Mouse (Mus musculus) c-Kit-negative CD71-positive TER-119-positive erythroid progenitor cells, embryonic 14.5 days (primary cell): ENCODE data around the gene Armh3.
A peak's percentile ranks its signal among the peaks of the same experiment; 100 is the strongest.
"Not testable (repeated sequence)": the region's sequence is repeated elsewhere in the genome, so short reads cannot be mapped to it uniquely, and the experiment has no call there.

ENCODE experiments used
- DNase-seq: peaks from one replicate; pipeline ENCODE4 v3.0.0-alpha.2; 2013; ENCODE audit warnings: low read depth, low spot score

The Armh3 gene

DNA sequence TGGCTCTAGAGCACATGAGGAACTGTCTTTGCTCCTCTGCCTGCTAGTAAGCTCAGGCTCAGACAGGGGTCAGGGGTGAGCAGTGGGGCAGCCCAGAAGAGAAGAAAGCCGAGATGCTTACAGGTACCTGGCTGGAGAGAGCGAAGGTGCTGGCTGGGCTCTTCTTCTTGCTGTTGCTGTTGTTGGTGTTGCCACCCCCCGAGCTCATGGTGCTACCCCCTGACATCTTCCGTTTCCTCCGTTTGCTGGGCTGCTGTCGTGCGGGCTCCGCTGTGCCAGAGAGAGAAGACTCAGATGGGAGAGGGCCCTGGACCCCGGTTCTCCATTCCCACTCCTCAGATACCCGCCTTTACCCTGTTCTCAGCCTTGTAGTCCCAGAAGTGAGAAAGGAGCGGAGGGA lies 35.6 kb upstream of the Armh3 start:
- no peak for DNase-seq

DNA sequence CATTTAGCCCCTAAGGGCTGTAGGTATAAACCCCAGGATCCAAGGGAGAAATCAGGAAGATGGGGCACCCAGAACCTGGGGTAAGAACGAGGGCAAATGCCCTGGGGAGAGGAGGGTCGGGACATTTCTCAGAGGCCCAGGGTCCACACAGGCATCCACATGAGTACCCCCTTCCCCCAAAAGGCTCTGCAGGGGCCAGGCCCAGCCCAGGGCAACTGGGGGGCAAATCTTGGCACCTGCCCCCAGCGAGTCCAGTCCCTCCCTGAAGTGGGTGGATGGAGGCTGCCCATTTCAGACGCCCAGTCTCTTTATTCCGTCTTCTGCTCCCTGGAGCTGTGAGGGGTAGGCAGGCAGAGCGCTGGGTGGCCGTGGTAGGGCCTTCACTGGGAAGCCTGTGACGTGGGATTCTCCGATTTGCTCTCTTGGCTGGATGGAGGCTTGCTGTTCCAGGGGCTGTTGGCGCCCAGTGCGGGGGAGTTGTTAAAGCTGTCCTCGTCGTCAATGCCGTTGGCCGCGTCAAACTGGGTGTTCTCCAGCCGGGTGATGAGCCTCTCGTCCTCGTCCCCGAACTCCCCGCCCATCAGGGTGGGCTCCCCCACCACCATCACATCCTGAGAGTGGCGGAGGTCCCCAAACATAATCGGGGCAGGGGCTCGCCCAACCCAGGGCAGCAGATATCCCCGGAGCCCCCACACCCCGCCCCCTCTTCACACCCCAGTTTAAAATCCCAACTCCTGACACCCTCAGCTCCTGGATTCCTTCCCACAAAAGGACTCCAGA lies 34.6 kb upstream of the Armh3 start:
- DNase-seq = no peak

DNA sequence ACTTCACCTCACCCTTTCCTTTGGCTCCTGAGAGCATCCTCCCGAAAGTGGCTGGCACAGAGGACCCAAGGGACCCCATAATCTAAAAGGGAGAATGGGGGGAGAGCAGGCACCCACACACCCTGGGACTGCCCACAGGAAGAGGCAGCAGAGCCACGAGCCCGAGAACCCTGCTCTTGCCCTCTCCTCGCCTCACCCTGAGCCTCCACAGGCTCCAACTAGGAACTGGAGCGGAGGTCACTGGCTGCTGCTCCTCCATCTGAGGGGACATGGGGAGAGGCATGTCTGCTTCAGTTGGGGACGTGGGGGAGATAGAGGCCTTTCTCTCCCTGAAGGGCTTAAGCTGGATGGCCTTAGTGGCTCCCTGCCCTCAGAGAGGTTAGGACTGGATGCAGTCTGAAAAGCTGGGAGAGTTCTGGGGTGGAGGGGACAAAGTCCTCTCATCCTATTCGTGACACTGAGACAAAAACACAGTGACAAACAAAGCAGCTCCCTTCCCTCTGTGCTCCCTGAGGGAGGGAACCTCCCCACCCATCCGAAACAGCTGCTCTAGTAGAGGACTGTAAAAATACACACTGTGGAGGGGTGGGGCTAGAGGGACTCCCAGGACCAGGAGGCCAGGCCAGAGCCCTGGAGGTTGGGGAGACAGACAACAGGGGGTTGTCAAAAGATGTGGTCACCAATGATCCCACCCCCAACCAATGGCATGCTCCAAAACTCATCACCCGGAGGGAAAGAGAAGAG lies 33.6 kb upstream of the Armh3 start:
- no peak for DNase-seq

DNA sequence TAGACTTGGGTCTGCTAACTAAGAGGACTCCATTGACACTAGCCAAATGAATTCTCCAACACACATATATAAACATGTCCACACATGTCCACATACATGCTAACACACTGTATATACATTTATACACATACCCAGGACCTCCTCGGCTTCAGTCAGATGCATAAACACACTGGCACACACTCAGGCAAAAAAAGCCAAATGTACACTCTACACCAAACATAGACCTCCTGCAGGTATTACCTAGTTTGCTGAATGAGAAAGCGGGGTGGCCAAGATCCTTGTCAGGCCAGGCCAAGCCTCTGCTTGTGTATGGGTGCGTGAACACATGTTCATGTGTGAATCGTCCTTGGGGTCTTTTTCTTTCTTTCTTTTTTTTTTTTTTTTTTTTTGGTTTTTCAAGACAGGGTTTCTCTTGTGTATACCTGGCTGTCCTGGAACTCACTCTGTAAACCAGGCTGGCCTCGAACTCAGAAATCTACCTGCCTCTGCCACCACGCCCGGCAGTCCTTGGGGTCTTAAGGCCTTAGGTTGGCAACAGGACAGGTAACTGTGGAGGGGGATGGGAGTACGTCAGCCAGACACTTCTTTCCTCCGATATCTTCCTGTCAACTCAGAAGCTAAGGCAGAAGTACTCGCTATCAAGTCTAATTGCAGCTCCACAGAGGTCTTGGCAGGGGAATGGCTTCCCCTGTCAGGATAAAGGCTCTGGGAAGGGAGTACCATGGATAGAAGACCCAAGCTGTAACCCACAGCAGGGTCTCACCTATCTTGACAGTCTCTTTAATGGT lies 32.1 kb upstream of the Armh3 start:
- DNase-seq = no peak

DNA sequence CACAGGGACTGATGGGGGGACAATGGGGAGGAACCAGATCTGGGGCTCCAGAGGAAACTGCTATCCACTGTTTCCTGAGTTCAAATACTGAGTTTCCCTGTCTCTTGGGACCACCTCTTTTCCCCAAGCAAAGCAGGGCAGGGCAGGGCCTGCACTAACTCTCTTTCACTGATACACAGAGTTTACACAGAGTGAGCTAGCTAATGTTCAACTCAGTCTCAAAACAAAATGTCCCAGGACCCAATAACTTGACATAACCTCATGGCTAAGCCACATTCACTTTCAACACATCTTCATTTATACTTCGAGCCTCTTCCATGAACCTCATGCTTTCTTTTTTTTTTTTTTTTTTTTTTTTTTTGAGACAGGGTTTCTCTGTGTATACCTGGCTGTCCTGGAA lies 31.4 kb upstream of the Armh3 start:
- DNase-seq = no peak

DNA sequence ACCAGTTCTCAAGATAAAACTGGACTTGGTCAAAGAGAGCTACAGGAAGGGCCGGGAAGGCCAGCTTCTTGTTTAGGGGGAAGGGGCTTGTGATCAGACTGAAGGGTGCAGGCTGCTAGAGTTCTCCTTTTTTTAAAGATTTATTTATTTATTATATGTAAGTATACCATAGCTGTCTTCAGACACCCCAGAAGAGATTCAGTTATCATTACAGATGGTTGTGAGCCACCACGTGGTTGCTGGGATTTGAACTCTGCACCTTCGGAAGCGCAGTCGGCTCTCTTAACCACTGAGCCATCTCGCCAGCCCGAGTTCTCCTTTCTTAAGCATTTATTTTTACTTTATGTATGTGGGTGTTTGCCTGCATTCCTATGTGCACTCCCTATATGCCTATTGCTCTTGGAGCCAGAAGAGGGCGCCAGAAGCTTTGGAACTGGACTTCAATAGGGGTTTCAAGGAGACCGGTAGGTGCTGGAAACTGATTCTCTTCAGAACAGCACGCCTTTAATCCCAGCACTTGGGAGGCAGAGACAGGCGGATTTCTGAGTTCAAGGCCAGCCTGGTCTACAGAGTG lies 30.5 kb upstream of the Armh3 start:
- no peak for DNase-seq

DNA sequence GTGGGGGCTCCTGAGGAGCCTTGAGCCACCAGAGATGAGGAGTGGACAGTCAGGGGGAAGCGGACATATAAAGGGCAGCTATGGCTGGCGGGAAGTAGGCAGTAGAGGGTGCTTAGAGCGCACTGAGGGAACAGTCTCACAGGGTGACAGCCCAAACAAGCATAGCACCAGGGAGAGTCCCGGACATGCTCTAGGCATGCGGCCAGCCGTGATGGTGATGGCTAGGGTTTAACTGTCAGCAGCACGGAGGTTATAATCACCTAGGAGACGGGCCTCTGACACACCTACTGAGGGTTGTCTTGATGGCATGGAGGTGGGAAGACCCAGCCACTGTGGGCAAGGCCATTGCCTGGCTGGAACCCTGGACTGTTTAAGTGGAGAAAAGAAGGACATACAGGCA lies 28.3 kb upstream of the Armh3 start:
- no peak for DNase-seq

DNA sequence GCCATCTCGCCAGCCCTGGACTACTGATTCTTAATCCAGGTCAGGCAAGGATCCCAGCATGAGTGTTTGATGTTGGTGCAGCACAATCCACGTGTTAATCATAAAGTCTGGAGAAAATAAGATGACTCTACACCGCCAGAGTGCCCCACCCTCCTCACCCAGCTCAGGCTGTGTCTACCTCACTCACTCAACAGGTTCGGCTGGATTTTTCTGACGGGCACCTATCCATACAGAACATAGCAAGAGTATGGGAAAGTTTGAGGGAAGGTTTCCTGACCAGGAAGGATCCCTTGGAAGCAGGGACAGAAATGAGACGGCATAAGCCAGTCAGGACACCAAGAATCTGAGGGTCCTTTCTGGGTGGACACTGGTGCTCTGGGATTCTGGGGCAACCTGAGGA lies 26.7 kb upstream of the Armh3 start:
- no peak for DNase-seq

DNA sequence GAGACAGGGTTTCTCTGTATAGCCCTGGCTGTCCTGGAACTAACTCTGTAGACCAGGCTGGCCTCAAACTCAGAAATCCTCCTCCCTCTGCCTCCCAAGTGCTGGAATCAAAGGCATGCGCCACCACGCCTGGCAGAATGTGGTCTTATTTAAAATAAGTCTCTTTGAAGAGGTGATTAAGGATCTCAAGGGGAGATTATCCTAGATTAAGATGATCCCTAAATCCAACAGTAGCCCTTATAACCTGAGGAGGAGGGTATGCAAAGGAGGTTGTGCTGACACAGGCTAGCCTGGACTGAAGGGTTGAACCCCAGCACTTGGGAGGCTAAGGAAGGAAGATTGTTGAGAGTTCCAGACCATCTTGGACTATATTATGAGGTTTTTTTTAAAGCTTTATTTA lies 17.7 kb upstream of the Armh3 start:
- DNase-seq = no peak

DNA sequence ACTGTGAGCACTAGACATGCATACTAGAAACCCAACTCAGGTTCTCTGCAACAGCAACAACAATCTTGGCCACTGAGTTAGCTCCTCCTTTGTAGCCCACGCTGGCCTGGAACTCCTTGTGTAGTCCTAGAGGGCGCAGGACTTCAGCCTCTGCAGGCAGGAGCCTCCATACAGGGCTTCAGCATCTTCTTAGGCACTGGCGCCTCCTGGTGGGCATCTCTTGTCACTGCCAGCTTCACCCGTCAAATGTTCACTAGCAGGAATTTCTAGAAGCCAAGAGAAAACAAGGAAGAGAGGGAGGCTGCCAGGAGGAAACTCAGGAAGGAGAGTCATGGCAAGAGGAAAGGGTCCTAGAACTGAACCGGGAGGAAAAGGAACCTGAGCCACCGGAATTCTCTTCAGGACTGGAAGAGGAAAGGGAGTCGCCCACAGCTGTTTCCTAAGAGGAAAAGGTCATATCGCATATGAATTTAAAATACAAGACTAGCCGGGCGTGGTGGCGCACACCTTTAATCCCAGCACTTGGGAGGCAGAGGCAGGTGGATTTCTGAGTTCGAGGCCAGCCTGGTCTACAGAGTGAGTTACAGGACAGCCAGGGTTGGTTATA lies 16.4 kb upstream of the Armh3 start:
- peak; percentile 66 for DNase-seq

DNA sequence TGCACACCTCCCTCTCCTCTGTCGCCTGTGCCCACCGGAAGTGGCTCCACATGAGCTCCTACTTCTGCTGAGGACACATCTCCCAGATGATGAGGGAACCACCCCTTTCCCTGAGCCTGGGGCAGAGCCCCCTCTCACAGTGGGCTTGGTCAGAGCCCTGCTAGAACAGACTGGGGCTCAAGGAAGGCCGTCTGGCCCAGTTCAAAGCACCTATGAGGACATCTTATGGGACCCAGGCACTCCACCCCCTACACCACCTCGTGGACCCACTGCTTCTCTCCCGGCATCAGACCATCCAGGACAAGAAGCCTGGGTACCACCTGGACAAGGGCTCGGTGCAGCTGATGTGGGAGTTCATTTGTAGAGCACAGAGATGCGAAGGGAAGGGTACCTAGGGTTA lies 7.4 kb upstream of the Armh3 start:
- no peak for DNase-seq

DNA sequence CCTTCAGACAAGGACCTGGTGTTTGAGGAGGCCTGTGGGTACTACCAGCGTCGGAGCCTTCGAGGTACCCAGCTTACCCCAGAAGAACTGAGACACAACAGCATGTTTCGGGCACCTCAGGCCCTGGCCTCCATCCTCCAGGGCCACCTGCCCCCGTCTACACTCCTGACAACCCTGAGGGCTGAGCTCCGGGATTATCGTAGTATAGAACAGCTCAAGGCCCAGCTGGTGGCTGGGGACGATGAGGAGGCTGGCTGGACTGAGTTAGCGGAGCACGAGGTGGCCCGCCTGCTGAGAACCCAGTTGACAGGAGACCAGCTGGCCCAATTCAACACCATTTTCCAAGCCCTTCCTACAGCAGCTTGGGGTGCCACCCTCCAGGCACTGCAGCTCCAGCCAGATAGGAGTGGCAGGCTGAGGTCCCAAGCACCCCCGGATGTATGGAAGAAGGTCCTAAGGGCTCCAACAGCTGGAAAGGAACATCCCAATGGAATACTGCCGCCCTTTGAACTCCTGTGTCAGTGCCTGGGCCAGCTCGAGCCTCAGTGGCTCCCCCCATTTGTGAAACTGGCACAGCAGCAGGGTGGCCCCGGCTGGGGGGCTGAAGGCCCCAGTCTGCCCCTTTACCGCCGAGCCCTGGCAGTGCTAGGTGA lies 6.7 kb upstream of the Armh3 start:
- no peak for DNase-seq

DNA sequence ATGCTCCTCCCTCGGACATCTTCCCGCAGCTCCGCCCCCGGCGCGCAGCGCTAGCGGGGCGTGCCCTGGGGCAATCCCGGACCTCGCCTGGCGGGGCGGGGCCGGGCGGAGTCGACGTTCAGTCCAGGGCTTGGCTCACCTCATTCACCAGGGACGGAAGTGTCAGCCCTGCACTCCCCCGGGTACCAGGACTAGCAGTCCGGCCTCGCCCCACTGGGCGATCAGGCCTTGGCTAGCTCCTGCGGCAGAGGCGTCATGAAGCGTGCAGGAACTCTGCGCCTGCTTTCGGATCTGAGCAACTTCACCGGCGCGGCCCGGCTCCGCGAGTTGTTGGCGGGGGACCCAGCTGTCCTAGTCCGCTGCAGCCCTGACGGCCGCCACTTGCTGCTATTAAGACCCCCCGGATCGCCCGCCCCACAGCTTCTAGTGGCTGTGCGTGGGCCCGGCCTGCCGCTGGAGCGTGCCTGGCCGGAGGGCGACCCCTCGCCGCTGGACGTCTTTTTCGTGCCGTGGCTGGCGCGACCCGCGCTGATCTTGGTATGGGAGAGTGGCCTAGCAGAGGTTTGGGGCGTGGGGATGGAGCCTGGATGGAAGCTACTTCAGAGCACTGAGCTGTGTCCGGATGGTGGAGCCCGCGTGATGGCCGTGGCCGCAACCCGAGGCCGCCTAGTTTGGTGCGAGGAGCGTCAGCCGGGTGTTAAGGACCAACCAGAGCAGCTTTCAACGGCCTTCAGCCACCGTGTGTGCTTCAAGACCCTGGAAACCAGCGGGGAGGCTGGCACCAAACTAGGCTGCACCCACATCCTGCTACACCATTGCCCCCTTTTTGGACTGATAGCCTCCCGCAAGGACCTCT lies 5.3 kb upstream of the Armh3 start, which contains the start of gene Hps6:
Hps6 (plus strand) TSS at position 138 of the 856 bp plus-strand sequence.
- peak; percentile 72 for DNase-seq

DNA sequence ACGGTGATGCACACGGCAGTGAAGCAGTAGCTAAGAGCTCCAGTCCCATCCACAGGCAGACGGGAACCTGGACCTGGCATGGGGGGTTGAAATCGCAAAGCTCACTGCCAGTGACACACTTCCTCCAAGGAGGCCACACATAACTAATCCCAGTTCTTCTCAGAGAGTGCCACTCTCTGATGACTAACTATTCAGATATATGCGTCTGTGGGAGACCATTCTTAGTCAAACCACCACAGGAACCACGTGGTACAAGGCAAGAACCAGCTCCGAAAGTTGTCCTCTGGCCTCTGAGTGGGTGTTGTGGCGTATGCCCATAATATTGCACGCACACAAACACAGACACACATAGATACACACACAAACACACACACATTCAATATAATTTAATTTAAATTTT lies 4.0 kb upstream of the Armh3 start:
- no peak for DNase-seq

DNA sequence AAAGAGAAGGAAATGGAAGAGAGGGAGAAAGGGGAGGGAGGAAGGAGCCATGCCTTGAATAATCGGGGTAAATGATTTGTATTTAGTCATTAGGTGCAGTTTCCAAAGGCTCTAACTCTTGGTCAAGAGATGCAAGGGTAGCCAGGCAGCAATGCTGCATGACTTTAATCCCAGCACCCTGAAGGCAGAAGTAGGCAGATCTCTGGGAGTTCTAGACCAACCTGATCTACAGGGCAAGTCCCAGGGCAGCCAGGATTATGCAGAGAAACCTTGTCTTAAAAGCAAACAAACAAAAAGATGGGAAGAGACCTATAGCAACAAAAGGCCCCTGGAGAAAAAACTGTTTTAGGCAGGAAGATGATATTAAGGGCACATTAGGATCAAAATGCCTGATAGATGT lies 1.1 kb upstream of the Armh3 start:
- DNase-seq = no peak

DNA sequence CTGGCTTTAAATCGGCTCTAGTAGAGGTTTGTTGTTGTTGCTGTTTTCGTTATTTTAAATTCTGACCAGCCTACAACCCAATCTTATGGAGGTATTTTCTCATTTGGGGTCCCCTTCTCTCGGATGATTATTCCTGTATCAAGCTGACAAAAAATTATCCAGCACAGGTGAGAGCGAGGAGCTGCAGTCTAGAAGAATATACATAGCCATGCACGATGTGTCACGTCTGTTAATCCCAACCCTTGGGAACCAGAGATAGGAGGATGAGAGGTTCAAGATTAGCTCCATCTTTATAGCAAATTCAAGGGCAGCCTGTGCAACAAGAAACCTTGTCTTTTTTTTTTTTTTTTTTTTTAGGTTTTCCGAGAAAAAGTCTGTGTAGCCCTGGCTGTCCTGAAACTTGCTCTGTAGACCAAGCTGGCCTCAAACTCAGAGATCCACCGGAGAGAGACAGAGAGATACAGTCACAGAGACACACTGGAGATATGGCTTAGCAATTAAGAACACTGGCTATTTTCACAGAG lies 468 bp upstream of the Armh3 start:
- no peak for DNase-seq

DNA sequence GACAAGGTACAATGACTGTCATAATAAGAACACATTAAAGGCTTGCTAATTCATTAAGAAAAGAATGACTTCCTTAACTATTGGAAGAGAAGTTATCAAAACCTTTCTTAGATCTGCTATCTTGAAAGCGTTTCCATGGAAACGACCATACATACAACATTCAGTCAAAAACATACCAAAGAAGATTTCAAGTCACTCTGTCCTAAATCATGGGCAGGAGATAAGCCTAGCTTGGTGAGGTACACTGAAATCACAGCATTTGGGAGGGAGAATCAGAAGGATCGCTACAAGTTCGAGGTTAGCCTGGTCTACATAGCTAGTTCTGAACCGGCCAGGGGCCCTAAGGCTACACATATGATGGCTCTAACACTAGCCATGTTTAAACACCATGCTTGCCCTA lies 923 bp downstream of the Armh3 start:
- DNase-seq = no peak

DNA sequence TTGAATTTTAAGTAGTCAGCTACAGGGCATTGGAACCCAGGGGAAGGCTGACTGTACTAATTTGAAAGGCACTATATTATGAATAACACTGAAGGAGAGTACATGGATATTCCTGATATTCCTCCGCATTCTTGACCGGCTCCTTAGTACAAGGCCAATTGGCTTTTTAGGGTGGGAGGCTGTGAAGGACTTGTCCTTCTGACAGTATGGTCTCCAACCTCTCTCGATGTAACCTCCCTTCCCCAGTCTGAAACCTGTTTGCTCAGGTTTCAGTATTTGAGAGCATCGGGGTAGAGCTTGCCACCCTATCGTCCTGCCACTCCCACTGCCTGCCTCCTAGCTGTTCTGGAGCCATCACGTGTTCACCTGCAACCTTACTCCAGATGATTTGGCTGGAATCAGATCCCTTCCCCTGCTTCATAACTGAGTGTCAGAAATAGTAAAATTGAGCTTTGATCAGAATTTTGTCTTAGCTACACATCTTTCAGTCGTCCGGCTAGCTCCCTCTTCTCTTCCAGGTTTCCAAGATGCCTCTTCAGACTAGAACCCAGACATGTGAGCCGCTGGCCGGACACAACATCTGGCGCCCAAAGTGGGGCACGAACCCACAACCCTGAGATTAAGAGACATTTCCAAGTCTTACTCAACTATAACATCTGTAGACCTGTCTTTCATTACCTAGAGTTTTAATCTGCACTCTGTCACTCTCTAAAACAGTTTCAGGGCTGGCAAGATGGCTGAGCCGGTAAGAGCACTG lies 4.1 kb downstream of the Armh3 start:
- no peak for DNase-seq

DNA sequence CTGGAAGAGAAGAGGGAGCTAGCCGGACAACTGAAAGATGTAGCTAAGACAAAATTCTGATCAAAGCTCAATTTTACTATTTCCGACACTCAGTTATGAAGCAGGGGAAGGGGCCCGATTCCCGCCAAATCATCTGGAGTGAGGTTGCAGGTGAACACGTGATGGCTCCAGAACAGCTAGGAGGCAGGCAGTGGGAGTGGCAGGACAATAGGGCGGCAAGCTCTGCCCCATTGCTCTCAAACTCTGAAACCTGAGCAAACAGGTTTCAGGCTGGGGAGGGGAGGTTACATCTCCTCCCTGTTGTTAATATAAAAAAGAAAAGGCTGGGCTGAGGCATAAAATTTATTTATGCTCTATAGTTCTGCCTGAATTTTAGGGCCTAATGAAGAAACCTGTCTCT lies 4.8 kb downstream of the Armh3 start:
- not testable (repeated sequence) for DNase-seq
